Mouse (Mus musculus) stomach, postnatal 0 days (tissue): ENCODE results near the gene Cpne1.

Experiments
- CTCF ChIP-seq: IDR thresholded peaks from 2 replicates; pipeline ENCODE4 v1.5.1; 2016; ENCODE audit warnings: antibody characterized with exemption, low read depth, mild to moderate bottlenecking, moderate library complexity
- EP300 ChIP-seq: optimal IDR thresholded peaks from 2 replicates; pipeline ENCODE3; 2016; ENCODE audit warnings: antibody characterized with exemption

GRCm38 (mm10) chr2:156065099-156066041, 46.4 kb downstream of the Cpne1 start, which contains the start of gene Spag4:
- TF ChIP-seq CTCF (no peak), EP300 (no peak)
